ENCODE assay signal across 27 mouse cellular contexts in genomic region chr7:135520241-135520640, GRCm38 (mm10). TPM values are rescaled to one million over a fixed set of nuclear protein-coding genes. Genes with fewer than 3 reads are reported as not detected.
A peak's percentile ranks its signal among the peaks of the same experiment; 100 is the strongest.
DNase-seq lines count a peak whose midpoint lies in the region; ATAC-seq and TF ChIP-seq lines count a peak whose summit lies in the region.
"Had no signal": no experiment of that assay in that cellular context is flagged by ENCODE, and none has a peak within 500 bp of the region (broad histone marks: within the 10 kb centered on the region; RNA-seq: fewer than 3 reads in every experiment).

No protein-coding gene starts in this region.

- TF ChIP-seq EP300 in heart, adult 2 months (IDR thresholded peaks at IDR 0.05; ENCODE audit: insufficient read depth, low read depth, low read length): no peak

- H3K4me3 ChIP-seq in heart, adult 2 months: no peak overlapping the region
- H3K4me3 ChIP-seq in intestine, embryonic 16.5 days (ENCODE audit: low read length): no peak overlapping the region
- H3K4me3 ChIP-seq: embryonic facial prominence, embryonic 10.5 days; embryonic facial prominence, embryonic 12.5 days; forebrain, embryonic 13.5 days; forebrain, embryonic 15.5 days had no signal

- no peak for TF ChIP-seq CTCF in heart, adult 2 months (IDR thresholded peaks at IDR 0.05)

- H3K79me2 ChIP-seq in heart, adult 2 months (replicated peaks; ENCODE audit: control insufficient read depth, insufficient read depth, low read length): no peaks in the 10 kb centered on the region

- no peak for DNase-seq in layer of hippocampus, adult 8-10 months (ENCODE audit: low spot score in 2 of 2)
- DNase-seq in heart, adult 2 months: no peak
- DNase-seq: adrenal gland, adult 8-10 months; adrenal gland, postnatal 14 days; adrenal gland, postnatal 36 days; cerebellum, adult 11-12 months; cerebellum, adult 2 months; cerebellum, adult 9-11 months; cerebellum, postnatal 14 days; cerebellum, postnatal 36 days; forebrain, postnatal 0 days had no signal

- H3K4me1 ChIP-seq in heart, adult 2 months (ENCODE audit: control insufficient read depth, insufficient read depth, low read length): peaks cover 2% of the 10 kb centered on the region
- peaks cover 22% of the 10 kb centered on the region for H3K4me1 ChIP-seq in intestine, embryonic 16.5 days (ENCODE audit: control insufficient read depth, insufficient read depth, low read length)
- H3K4me1 ChIP-seq: forebrain, embryonic 15.5 days had no signal

- WGBS in heart, adult 2 months: 32% methylated on average over 5 of the region's 5 CpGs
- WGBS in intestine, embryonic 16.5 days: 80% methylated on average over 5 of the region's 5 CpGs

- no peaks in the 10 kb centered on the region for H3K36me3 ChIP-seq in heart, adult 2 months (ENCODE audit: control insufficient read depth, insufficient read depth, low read length)
- peaks cover 2% of the 10 kb centered on the region; the same call in 1 of the 2 replicates for H3K36me3 ChIP-seq in intestine, embryonic 16.5 days (ENCODE audit: control insufficient read depth, insufficient read depth, low read length)
- H3K36me3 ChIP-seq: embryonic facial prominence, embryonic 10.5 days; embryonic facial prominence, embryonic 12.5 days; forebrain, embryonic 15.5 days had no signal

- peak; percentile 43; the same call in 1 of the 2 replicates for ATAC-seq in common myeloid progenitor, adult 5-6 weeks (replicated peaks; ENCODE audit: low read depth, poor library complexity, severe bottlenecking)
- peak; percentile 75 for ATAC-seq in megakaryocyte, adult 5-6 weeks (ENCODE audit: poor library complexity, severe bottlenecking)
- 0 out of 2 replicates have a peak, but pooled peaks have one; percentile 25 for ATAC-seq in monocyte, adult 5-6 weeks (replicated peaks; ENCODE audit: insufficient number of reproducible peaks, low FRiP score, low TSS enrichment, poor library complexity, severe bottlenecking)
- no peak for ATAC-seq in intestine, embryonic 16.5 days
- ATAC-seq: activated CD4-positive, CD25-positive, alpha-beta regulatory T cell, adult 4 months; forebrain, embryonic 13.5 days; forebrain, embryonic 15.5 days; forebrain, postnatal 0 days; Patski had no signal

- H3K9me3 ChIP-seq in intestine, embryonic 16.5 days (ENCODE audit: control insufficient read depth, low read length): no peaks in the 10 kb centered on the region
- H3K9me3 ChIP-seq: embryonic facial prominence, embryonic 10.5 days; embryonic facial prominence, embryonic 12.5 days; forebrain, embryonic 13.5 days; forebrain, embryonic 15.5 days had no signal

- intact Hi-C loops in heart, adult 2 months (cut with DNase I): no loop called here

- H3K4me2 ChIP-seq in intestine, embryonic 16.5 days (ENCODE audit: low read depth, low read length): no peak overlapping the region
- H3K4me2 ChIP-seq: embryonic facial prominence, embryonic 12.5 days; forebrain, embryonic 13.5 days; forebrain, embryonic 15.5 days had no signal

- no peak overlapping the region for H3K9ac ChIP-seq in heart, adult 2 months (ENCODE audit: low read depth, low read length)
- H3K9ac ChIP-seq in intestine, embryonic 16.5 days (ENCODE audit: low read depth, low read length): no peak overlapping the region
- H3K9ac ChIP-seq: embryonic facial prominence, embryonic 12.5 days; forebrain, embryonic 13.5 days; forebrain, embryonic 15.5 days; forebrain, postnatal 0 days had no signal

- H3K27me3 ChIP-seq in heart, adult 2 months (ENCODE audit: control insufficient read depth, insufficient read depth, low read length): no peaks in the 10 kb centered on the region
- H3K27me3 ChIP-seq in intestine, embryonic 16.5 days (replicated peaks; ENCODE audit: control insufficient read depth, insufficient read depth, low read length): no peaks in the 10 kb centered on the region
- H3K27me3 ChIP-seq: embryonic facial prominence, embryonic 12.5 days; forebrain, embryonic 13.5 days; forebrain, embryonic 15.5 days; Patski had no signal

- no peak overlapping the region for H3K27ac ChIP-seq in heart, adult 2 months
- no peak overlapping the region for H3K27ac ChIP-seq in intestine, embryonic 16.5 days (ENCODE audit: low read length)
- H3K27ac ChIP-seq: embryonic facial prominence, embryonic 10.5 days; embryonic facial prominence, embryonic 12.5 days; forebrain, embryonic 13.5 days; forebrain, embryonic 15.5 days had no signal

- TF ChIP-seq POLR2A in heart, adult 2 months (IDR thresholded peaks at IDR 0.05; ENCODE audit: insufficient read depth, low read depth, low read length): no peak

RNA-seq across cellular contexts. Expression of gene Clrn3, which starts 8.2 kb away (rescaled TPM):
- total RNA-seq in common myeloid progenitor, adult 5-6 weeks (2017): not detected in 2 replicates
- not detected in 2 replicates for total RNA-seq in megakaryocyte, adult 5-6 weeks (2015)
- 0.28 TPM in 1 of 2 replicates, not detected in the other for total RNA-seq in megakaryocyte, adult 5-6 weeks (2017)
- total RNA-seq in monocyte, adult 5-6 weeks (2017): not detected in 3 replicates
- total RNA-seq in layer of hippocampus, adult 8-10 months (2022): not detected
- total RNA-seq in heart, adult 2 months (2021): not detected
- not detected in 2 replicates for polyA plus RNA-seq in heart, adult 2 months (2012; rRNA removed)
- polyA plus RNA-seq in intestine, embryonic 16.5 days (2015; fragmentation: Nextera tagmentation; extraction: Ambion mirVana): 40.3 and 45.1 TPM in 2 replicates
- total RNA-seq: adrenal gland, adult 18-20 months; adrenal gland, adult 8-10 months; adrenal gland, postnatal 14 days; adrenal gland, postnatal 36 days; ES-E14 had no signal
- polyA plus RNA-seq: activated CD4-positive, CD25-positive, alpha-beta regulatory T cell, adult 4 months; C2C12; cerebellum, adult 2 months; cortical plate, adult 2 months; embryonic facial prominence, embryonic 10.5 days; embryonic facial prominence, embryonic 12.5 days; embryonic facial prominence, embryonic 14.5 days; forebrain, embryonic 11.5 days; forebrain, embryonic 13.5 days; forebrain, embryonic 15.5 days; forebrain, postnatal 0 days; Patski had no signal

RNA-seq across cellular contexts. Expression of gene Ptpre, which starts 17.0 kb away (rescaled TPM):
- total RNA-seq in common myeloid progenitor, adult 5-6 weeks (2017): 80.7 and 86.9 TPM in 2 replicates
- total RNA-seq in megakaryocyte, adult 5-6 weeks (2015): 86.4 and 88.1 TPM in 2 replicates
- 83.6 and 93.5 TPM in 2 replicates for total RNA-seq in megakaryocyte, adult 5-6 weeks (2017)
- total RNA-seq in monocyte, adult 5-6 weeks (2017): 157 to 186 TPM (median 183 TPM) in 3 replicates
- 10 to 100 TPM; 49.5 to 52.8 (median 51.5) TPM for total RNA-seq in layer of hippocampus, adult 8-10 months (2022)
- total RNA-seq in heart, adult 2 months (2021): 1 to 10 TPM; 2.8 to 3.1 TPM
- 3.6 and 4.1 TPM in 2 replicates for polyA plus RNA-seq in heart, adult 2 months (2012; rRNA removed)
- polyA plus RNA-seq in intestine, embryonic 16.5 days (2015; fragmentation: Nextera tagmentation; extraction: Ambion mirVana): 2.4 and 2.9 TPM in 2 replicates

Comparison
In these comparisons a context has a peak if more than half of its experiments do, and no peak if none do; other contexts are left out.
1. RNA of gene Ptpre, which starts 17.0 kb away (total RNA-seq): 157 to 186 TPM in monocyte, adult 5-6 weeks, 83.6 to 93.5 TPM in megakaryocyte, adult 5-6 weeks, 80.7 to 86.9 TPM in common myeloid progenitor, adult 5-6 weeks and 49.5 to 52.8 TPM in layer of hippocampus, adult 8-10 months; 2.8 to 3.1 TPM in heart, adult 2 months; every median in the first group is over 10 times any median in the second.